ENCODE assay signal across 9 mouse cellular contexts in the genomic region with DNA sequence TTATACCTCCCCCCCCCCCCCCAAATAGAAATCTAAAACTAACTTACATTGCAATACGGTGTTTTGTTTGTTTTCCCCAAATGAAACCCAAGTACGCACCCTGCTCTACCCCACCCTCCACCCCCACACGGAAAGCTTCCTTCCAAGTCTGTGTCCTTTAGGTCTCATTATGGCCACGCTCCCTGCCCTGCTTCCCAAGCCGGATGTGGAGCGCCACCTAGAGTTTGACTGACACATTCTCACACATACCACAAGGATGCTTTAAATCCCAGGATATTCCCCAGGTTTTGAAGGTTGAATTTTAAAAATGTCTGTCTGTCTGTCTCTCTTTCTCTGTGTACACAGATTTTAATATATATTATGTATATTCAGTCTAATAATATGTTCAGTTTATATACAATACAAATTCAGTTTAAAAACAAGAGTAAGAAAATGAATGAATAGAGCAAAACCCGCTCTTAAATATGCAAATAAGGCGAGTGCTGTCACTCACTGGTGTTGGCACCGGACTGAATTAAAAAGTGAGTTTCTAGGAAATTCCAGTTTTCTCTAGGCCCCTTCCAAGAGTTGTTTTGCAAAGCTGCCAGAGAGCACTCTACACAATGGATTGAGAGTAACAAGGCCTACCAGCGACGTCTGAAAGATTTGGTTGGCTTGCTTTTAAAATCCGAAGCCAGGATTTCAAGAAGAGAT.
A peak's percentile ranks its signal among the peaks of the same experiment; 100 is the strongest.
DNase-seq lines count a peak whose midpoint lies in the region; ATAC-seq and TF ChIP-seq lines count a peak whose summit lies in the region.
"Had no signal": no experiment of that assay in that cellular context is flagged by ENCODE, and none has a peak within 500 bp of the region (broad histone marks: within the 10 kb centered on the region; RNA-seq: fewer than 3 reads in every experiment).

No protein-coding gene starts in this region.

- 84% methylated on average over 12 of the region's 12 CpGs for WGBS in bone marrow, adult 2 months
- 63% methylated on average over 12 of the region's 12 CpGs for WGBS in forebrain, embryonic 10.5 days
- WGBS in limb, embryonic 10.5 days: 73% methylated on average over 12 of the region's 12 CpGs
- WGBS in midbrain, embryonic 15.5 days: 60% methylated on average over 12 of the region's 12 CpGs

- no peaks in the 10 kb centered on the region; the same call in 1 of the 2 replicates for H3K9me3 ChIP-seq in forebrain, embryonic 10.5 days
- H3K9me3 ChIP-seq in limb, embryonic 10.5 days (replicated peaks): no peaks in the 10 kb centered on the region
- H3K9me3 ChIP-seq in midbrain, embryonic 15.5 days: no peaks in the 10 kb centered on the region
- H3K9me3 ChIP-seq: lung, embryonic 15.5 days had no signal

- ATAC-seq in midbrain, embryonic 15.5 days (replicated peaks): no peak

- DNase-seq in thymus, postnatal 14 days: peak; percentile 26
- no peak for DNase-seq in thymus, postnatal 0 days (ENCODE audit: low spot score)
- DNase-seq in forebrain, embryonic 10.5 days (ENCODE audit: extremely low spot score, low spot score): peak; percentile 55
- DNase-seq in induced T-regulatory cell, adult 2 months (ENCODE audit: low read depth): peak; percentile 20
- DNase-seq in limb, embryonic 10.5 days (ENCODE audit: low spot score): peak; percentile 75
- peak; percentile 31 to 55 for DNase-seq in right cerebral cortex, postnatal 10 days (ENCODE audit: low spot score in 2 of 2)

- H3K4me3 ChIP-seq in bone marrow, adult 2 months (replicated peaks; ENCODE audit: control insufficient read depth, low read depth, low read length): no peak overlapping the region
- H3K4me3 ChIP-seq in forebrain, embryonic 10.5 days: no peak overlapping the region
- no peak overlapping the region for H3K4me3 ChIP-seq in limb, embryonic 10.5 days
- no peak overlapping the region for H3K4me3 ChIP-seq in midbrain, embryonic 15.5 days
- H3K4me3 ChIP-seq: lung, embryonic 15.5 days had no signal

- no peak for TF ChIP-seq POLR2A in bone marrow, adult 2 months (IDR thresholded peaks at IDR 0.05; ENCODE audit: borderline replicate concordance, control insufficient read depth, low read depth, low read length)

- H3K4me1 ChIP-seq in bone marrow, adult 2 months (ENCODE audit: control insufficient read depth, insufficient read depth, low read length): no peaks in the 10 kb centered on the region
- H3K4me1 ChIP-seq in forebrain, embryonic 10.5 days: no peaks in the 10 kb centered on the region
- peaks cover 17% of the 10 kb centered on the region for H3K4me1 ChIP-seq in limb, embryonic 10.5 days
- no peaks in the 10 kb centered on the region for H3K4me1 ChIP-seq in midbrain, embryonic 15.5 days

- H3K9ac ChIP-seq in midbrain, embryonic 15.5 days: no peak overlapping the region
- H3K9ac ChIP-seq: lung, embryonic 15.5 days had no signal

- no peaks in the 10 kb centered on the region for H3K36me3 ChIP-seq in forebrain, embryonic 10.5 days (replicated peaks)
- H3K36me3 ChIP-seq in limb, embryonic 10.5 days: no peaks in the 10 kb centered on the region
- H3K36me3 ChIP-seq in midbrain, embryonic 15.5 days (replicated peaks): no peaks in the 10 kb centered on the region
- H3K36me3 ChIP-seq: lung, embryonic 15.5 days had no signal

- 0 out of 2 replicates have a peak, but pooled peaks have one; percentile 12 for TF ChIP-seq CTCF in bone marrow, adult 2 months (IDR thresholded peaks at IDR 0.05; ENCODE audit: control insufficient read depth, insufficient read depth, low read length)

- peaks cover 4% of the 10 kb centered on the region; the same call in 1 of the 2 replicates for H3K27me3 ChIP-seq in forebrain, embryonic 10.5 days (ENCODE audit: poor library complexity, severe bottlenecking)
- no peaks in the 10 kb centered on the region for H3K27me3 ChIP-seq in limb, embryonic 10.5 days (ENCODE audit: low read depth, poor library complexity, severe bottlenecking)
- no peaks in the 10 kb centered on the region for H3K27me3 ChIP-seq in midbrain, embryonic 15.5 days (replicated peaks)
- H3K27me3 ChIP-seq: lung, embryonic 15.5 days had no signal

- H3K4me2 ChIP-seq in midbrain, embryonic 15.5 days: no peak overlapping the region
- H3K4me2 ChIP-seq: lung, embryonic 15.5 days had no signal

- H3K27ac ChIP-seq in bone marrow, adult 2 months (ENCODE audit: control insufficient read depth, insufficient read depth, low read depth, low read length, poor library complexity): no peak overlapping the region
- H3K27ac ChIP-seq in forebrain, embryonic 10.5 days: no peak overlapping the region
- H3K27ac ChIP-seq in limb, embryonic 10.5 days: no peak overlapping the region
- H3K27ac ChIP-seq in midbrain, embryonic 15.5 days: no peak overlapping the region
- H3K27ac ChIP-seq: lung, embryonic 15.5 days had no signal
